Mouse (Mus musculus) heart, adult 2 months (tissue): Measurements from ENCODE around the gene Morn3.

Experiments used
- CTCF ChIP-seq: fragments of 200-600 bp; IDR thresholded peaks from 2 replicates; pipeline ENCODE4 v1.8.1; 2022; ENCODE audit warnings: antibody characterized with exemption, mild to moderate bottlenecking, moderate library complexity
- EP300 ChIP-seq: fragments of 200-500 bp; IDR thresholded peaks from 2 replicates; pipeline ENCODE4 v1.6.1; 2011; ENCODE audit warnings: low read depth, low read length, control low read depth; ENCODE audit not compliant: insufficient read depth
- POLR2A ChIP-seq: fragments of 200-500 bp; IDR thresholded peaks from 2 replicates; pipeline ENCODE4 v1.6.1; 2011; ENCODE audit warnings: mild to moderate bottlenecking, low read depth, low read length, control low read depth; ENCODE audit not compliant: insufficient read depth

GRCm38 (mm10) chr5:122994910-122995309 lies 51.9 kb downstream of the Morn3 start:
- TF ChIP-seq POLR2A (no peak), CTCF (no peak), EP300 (no peak)
